Mouse (Mus musculus) erythroblast, embryonic 14.5 days (primary cell): ENCODE measurements around the gene Mgme1. TPM values are rescaled to one million over a fixed set of nuclear protein-coding genes. Genes with fewer than 3 reads are reported as not detected.

ENCODE experiments used
- H3K27me3 ChIP-seq: 2 replicates; pipeline ENCODE4 v1.6.1; 2012; ENCODE audit warnings: inconsistent platforms; ENCODE audit not compliant: control insufficient read depth
- H3K36me3 ChIP-seq: 2 replicates; pipeline ENCODE4 v1.6.1; 2012; ENCODE audit warnings: mild to moderate bottlenecking, inconsistent platforms; ENCODE audit not compliant: control insufficient read depth
- H3K4me1 ChIP-seq: 2 replicates; pipeline ENCODE4 v1.6.1; 2012; ENCODE audit warnings: inconsistent platforms; ENCODE audit not compliant: control insufficient read depth
- H3K4me3 ChIP-seq: replicated peaks from 2 replicates; pipeline ENCODE3; 2012; ENCODE audit warnings: moderate library complexity, mild to moderate bottlenecking, inconsistent platforms
- H3K9me3 ChIP-seq: 2 replicates; pipeline ENCODE4 v1.6.1; 2012; ENCODE audit warnings: low read length, inconsistent platforms, mixed read lengths; ENCODE audit not compliant: control insufficient read depth
- GATA1 ChIP-seq: IDR thresholded peaks from 2 replicates; pipeline ENCODE4 v1.6.1; 2012; ENCODE audit warnings: low read length, inconsistent platforms, mixed read lengths
- TAL1 ChIP-seq: IDR thresholded peaks from 3 replicates; pipeline ENCODE4 v1.6.1; 2012; ENCODE audit warnings: low read length, inconsistent platforms, mixed read lengths
- polyA plus RNA-seq: library from polyadenylated mRNA; stranded (reverse); fragments of >175 nt; gene quantifications from 2 replicates; pipeline ENCODE4 v1.2.3, GENCODE M21; 2012

The Mgme1 gene
- polyA plus RNA-seq, 1 experiment: 0.16 TPM

DNA sequence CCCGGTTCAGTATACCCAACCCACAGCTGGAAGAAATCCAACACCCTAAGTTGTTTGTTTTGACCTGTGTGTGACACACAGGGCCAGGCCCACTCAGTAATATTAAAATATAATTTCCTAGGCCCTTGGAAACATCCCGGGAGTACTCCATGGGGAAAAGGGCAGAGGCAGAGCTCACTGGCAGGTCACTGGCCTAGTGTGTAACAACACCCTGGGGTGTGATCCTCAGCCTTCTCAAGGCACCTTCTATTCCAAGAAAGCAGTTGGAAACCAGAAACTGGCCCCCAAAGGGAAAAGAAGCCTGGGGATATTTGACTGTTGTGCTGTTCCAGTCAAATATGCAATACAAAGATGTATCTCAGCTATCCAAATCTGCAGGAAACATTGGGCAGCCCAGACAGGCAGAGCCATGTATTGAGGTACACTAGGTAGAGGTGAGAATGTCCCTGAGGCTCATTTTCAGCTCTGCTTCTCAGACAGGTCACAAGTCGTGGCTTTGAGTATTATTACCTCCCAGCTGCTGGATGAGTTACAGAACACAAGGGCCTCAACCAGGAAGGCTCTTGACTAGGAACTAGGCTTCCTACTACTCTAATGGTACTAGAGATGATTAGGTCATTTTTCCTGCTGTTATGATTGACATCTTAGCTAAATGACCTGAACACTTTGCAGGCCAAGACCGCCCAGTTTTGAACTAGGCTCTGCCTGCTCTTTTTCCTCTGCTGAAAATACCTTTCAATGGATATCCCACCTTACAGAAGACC, 21.7 kb upstream of the Mgme1 start:
- H3K27me3 ChIP-seq: no peaks in the 10 kb centered on the region
- no peak overlapping the region for H3K4me3 ChIP-seq
- TF ChIP-seq GATA1 (no peak), TAL1 (no peak)
- peaks cover 51% of the 10 kb centered on the region for H3K36me3 ChIP-seq
- H3K4me1 ChIP-seq: no peaks in the 10 kb centered on the region; the same call in none of the 2 replicates
- no peaks in the 10 kb centered on the region for H3K9me3 ChIP-seq

- Histone ChIP-seq H3K27me3 (no peaks in the 10 kb centered on the region), H3K36me3 (peaks cover 64% of the 10 kb centered on the region), H3K9me3 (no peaks in the 10 kb centered on the region), H3K4me3 (no peak overlapping the region), H3K4me1 (no peaks in the 10 kb centered on the region; the same call in none of the 2 replicates)
- TF ChIP-seq GATA1: no peak
- no peak for TF ChIP-seq TAL1
Measured at GRCm38 (mm10) chr2:144250111-144250510, 20.4 kb upstream of the Mgme1 start.

- no peak for TF ChIP-seq GATA1
- TF ChIP-seq TAL1: no peak
- Histone ChIP-seq H3K4me1 (peaks cover 42% of the 10 kb centered on the region), H3K36me3 (peaks cover 98% of the 10 kb centered on the region), H3K9me3 (no peaks in the 10 kb centered on the region), H3K4me3 (no peak overlapping the region), H3K27me3 (no peaks in the 10 kb centered on the region)
Measured at GRCm38 (mm10) chr2:144262837-144263236, 7.6 kb upstream of the Mgme1 start.

GRCm38 (mm10) chr2:144264398-144265119, 5.9 kb upstream of the Mgme1 start:
- Histone ChIP-seq H3K9me3 (no peaks in the 10 kb centered on the region), H3K4me1 (peaks cover 56% of the 10 kb centered on the region), H3K4me3 (no peak overlapping the region), H3K27me3 (no peaks in the 10 kb centered on the region), H3K36me3 (peaks cover 88% of the 10 kb centered on the region)
- no peak for TF ChIP-seq TAL1
- TF ChIP-seq GATA1: no peak

DNA sequence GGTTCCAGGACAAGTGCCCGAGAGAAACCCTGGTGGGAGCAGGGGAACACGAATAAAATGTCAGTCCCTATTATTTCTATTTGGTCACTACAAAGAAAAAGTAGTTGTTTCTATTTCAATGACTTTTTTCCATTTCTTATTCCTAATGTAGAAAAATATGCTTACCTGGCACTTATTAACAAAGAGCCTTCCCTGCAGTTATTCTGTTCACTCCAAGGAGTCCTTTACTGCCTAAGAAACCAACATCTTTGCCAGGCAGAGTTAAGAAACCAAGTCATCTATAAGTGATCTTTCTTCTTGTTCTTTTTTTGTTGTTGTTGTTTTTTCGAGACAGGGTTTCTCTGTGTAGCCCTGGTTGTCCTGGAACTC, 5.4 kb upstream of the Mgme1 start:
- Histone ChIP-seq H3K36me3 (peaks cover 84% of the 10 kb centered on the region), H3K4me3 (no peak overlapping the region)
- TF ChIP-seq GATA1: no peak
- TF ChIP-seq TAL1: no peak

DNA sequence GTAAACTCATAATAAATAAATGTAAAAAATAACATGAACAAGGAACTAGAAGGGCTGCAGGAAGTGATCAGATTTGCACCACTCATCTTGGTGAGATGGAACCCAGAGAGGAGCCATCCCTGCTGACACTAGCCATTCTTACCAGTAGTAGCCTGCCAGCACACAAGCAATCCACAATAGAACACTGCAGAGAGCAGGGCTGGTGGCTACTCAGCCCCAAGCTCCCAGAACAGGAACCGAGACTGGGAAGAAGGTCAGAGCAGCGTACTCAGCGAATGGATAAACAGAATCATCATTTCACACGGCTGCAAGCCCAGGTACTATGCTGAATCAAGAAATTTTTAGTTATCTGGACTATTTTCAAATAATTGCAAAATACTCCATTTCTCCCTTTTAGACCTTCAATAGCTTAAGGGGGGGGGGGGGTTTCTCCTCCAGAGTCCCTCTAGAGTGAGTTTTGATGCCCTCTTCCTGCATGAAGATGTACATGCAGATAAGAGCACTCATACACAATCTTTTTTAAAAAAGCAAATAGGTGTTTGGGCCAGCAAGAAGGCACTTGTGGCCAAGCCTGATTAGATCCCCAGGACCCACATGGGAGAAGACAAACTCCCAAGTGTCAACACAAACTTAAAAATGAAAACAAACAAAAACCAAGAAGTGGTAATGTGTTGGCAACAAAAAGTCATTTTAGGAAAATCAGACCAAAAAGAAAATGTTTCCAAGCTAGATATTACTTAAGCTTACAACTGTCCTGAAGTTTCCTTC, 4.4 kb upstream of the Mgme1 start:
- H3K4me1 ChIP-seq: peaks cover 63% of the 10 kb centered on the region
- TF ChIP-seq TAL1 (no peak), GATA1 (no peak)
- H3K27me3 ChIP-seq: no peaks in the 10 kb centered on the region
- peaks cover 74% of the 10 kb centered on the region for H3K36me3 ChIP-seq
- H3K9me3 ChIP-seq: no peaks in the 10 kb centered on the region
- peak overlapping the region; percentile 7 for H3K4me3 ChIP-seq

More for the DNA sequence above, 5.4 kb upstream of the Mgme1 start:
- Histone ChIP-seq H3K4me1 (peaks cover 56% of the 10 kb centered on the region), H3K9me3 (no peaks in the 10 kb centered on the region), H3K27me3 (no peaks in the 10 kb centered on the region)

GRCm38 (mm10) chr2:144267004-144267730, 3.3 kb upstream of the Mgme1 start:
- Histone ChIP-seq H3K4me3 (peak overlapping the region; percentile 78), H3K4me1 (peaks cover 67% of the 10 kb centered on the region), H3K36me3 (peaks cover 66% of the 10 kb centered on the region), H3K27me3 (no peaks in the 10 kb centered on the region), H3K9me3 (no peaks in the 10 kb centered on the region)
- no peak for TF ChIP-seq GATA1
- no peak for TF ChIP-seq TAL1

DNA sequence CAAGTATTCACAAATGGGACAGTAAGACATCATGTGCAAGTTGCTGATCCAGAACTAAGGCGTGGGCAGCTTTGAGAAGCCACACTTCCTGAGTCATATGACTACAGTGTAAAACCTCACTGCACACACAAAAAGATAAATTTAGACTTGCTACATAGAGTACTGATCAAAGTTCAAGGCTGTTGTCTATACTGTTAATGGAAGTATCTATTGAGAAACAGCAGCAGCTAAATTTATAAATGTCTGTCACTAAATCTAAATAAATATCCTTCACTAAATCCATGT, 2.8 kb upstream of the Mgme1 start:
- H3K4me1 ChIP-seq: peaks cover 68% of the 10 kb centered on the region
- peak overlapping the region; percentile 78 for H3K4me3 ChIP-seq

More for the DNA sequence above, 2.8 kb upstream of the Mgme1 start:
- Histone ChIP-seq H3K36me3 (peaks cover 62% of the 10 kb centered on the region), H3K27me3 (no peaks in the 10 kb centered on the region), H3K9me3 (no peaks in the 10 kb centered on the region)
- TF ChIP-seq TAL1 (no peak), GATA1 (no peak)
